In the genomic region with DNA sequence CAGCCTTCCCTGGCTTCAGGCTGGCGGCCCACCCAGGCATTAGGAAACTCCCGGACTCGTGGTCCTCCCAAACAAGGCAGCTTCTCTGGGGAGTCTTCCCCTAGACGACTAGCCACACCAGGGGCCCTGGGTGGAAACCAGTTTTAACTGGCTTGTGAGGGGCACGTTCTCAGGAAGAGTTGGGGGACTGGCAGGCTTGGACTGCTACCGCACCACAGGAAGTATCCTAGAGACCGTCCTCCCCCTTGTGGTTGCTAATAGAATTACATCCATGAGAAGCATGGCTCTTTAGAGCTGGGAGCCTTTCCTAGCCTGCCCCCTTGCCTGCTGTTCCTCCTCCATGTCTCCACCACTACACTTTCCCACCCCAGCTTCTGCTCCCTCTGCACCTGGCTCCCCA, we compare ENCODE assay signal across 9 mouse cellular contexts.
DNase-seq lines count a peak whose midpoint lies in the region; ATAC-seq and TF ChIP-seq lines count a peak whose summit lies in the region.
"Had no signal": no experiment of that assay in that cellular context is flagged by ENCODE, and none has a peak within 500 bp of the region (broad histone marks: within the 10 kb centered on the region; RNA-seq: fewer than 3 reads in every experiment).

No protein-coding gene starts in this region.

- H3K36me3 ChIP-seq in ES-Bruce4 (ENCODE audit: control insufficient read depth, insufficient read depth, low read length, poor library complexity, severe bottlenecking): no peaks in the 10 kb centered on the region
- no peaks in the 10 kb centered on the region for H3K36me3 ChIP-seq in embryonic facial prominence, embryonic 13.5 days
- no peaks in the 10 kb centered on the region for H3K36me3 ChIP-seq in liver, postnatal 0 days (replicated peaks; ENCODE audit: insufficient read depth, low read length)
- H3K36me3 ChIP-seq: liver, embryonic 15.5 days had no signal

- intact Hi-C loops in heart, postnatal 14 days (cut with DNase I): loop anchor here (5.0 kb wide), 1 partner anchor 429 kb away; no protein-coding TSS in a partner anchor

- H3K4me3 ChIP-seq in ES-Bruce4 (ENCODE audit: low read depth, low read length): no peak overlapping the region
- no peak overlapping the region for H3K4me3 ChIP-seq in bone marrow, adult 2 months (replicated peaks; ENCODE audit: control insufficient read depth, low read depth, low read length)
- no peak overlapping the region for H3K4me3 ChIP-seq in embryonic facial prominence, embryonic 13.5 days
- H3K4me3 ChIP-seq in liver, postnatal 0 days (ENCODE audit: low read depth, low read length): no peak overlapping the region
- H3K4me3 ChIP-seq: liver, embryonic 15.5 days had no signal

- H3K4me2 ChIP-seq in embryonic facial prominence, embryonic 13.5 days: peak overlapping the region; percentile 36
- no peak overlapping the region for H3K4me2 ChIP-seq in liver, postnatal 0 days (ENCODE audit: low read depth, low read length)
- H3K4me2 ChIP-seq: liver, embryonic 15.5 days had no signal

- DNase-seq in heart, postnatal 14 days: peak; percentile 20 to 56
- DNase-seq in kidney, postnatal 36 days: peak; percentile 34 to 41
- peak; percentile 24 for DNase-seq in liver, postnatal 0 days
- DNase-seq in retina, adult 2 months (ENCODE audit: low read depth, low spot score): peak; percentile 30

- H3K27ac ChIP-seq in ES-Bruce4 (ENCODE audit: insufficient read depth, low read length): no peak overlapping the region
- no peak overlapping the region for H3K27ac ChIP-seq in bone marrow, adult 2 months (ENCODE audit: control insufficient read depth, insufficient read depth, low read depth, low read length, poor library complexity)
- H3K27ac ChIP-seq in embryonic facial prominence, embryonic 13.5 days: no peak overlapping the region
- H3K27ac ChIP-seq in liver, postnatal 0 days (ENCODE audit: low read depth): no peak overlapping the region
- H3K27ac ChIP-seq: liver, embryonic 15.5 days had no signal

- peaks cover 3% of the 10 kb centered on the region for H3K4me1 ChIP-seq in ES-Bruce4 (ENCODE audit: control insufficient read depth, insufficient read depth, low read length)
- H3K4me1 ChIP-seq in bone marrow, adult 2 months (ENCODE audit: control insufficient read depth, insufficient read depth, low read length): no peaks in the 10 kb centered on the region
- peaks cover 8% of the 10 kb centered on the region for H3K4me1 ChIP-seq in embryonic facial prominence, embryonic 13.5 days
- no peaks in the 10 kb centered on the region for H3K4me1 ChIP-seq in liver, postnatal 0 days (ENCODE audit: insufficient read depth)
- H3K4me1 ChIP-seq: liver, embryonic 15.5 days had no signal

- H3K9ac ChIP-seq in ES-Bruce4 (ENCODE audit: low read depth, poor library complexity, severe bottlenecking): no peak overlapping the region
- H3K9ac ChIP-seq in embryonic facial prominence, embryonic 13.5 days: no peak overlapping the region
- H3K9ac ChIP-seq in liver, postnatal 0 days (replicated peaks): no peak overlapping the region
- H3K9ac ChIP-seq: liver, embryonic 15.5 days had no signal

- peak; percentile 75 for TF ChIP-seq CTCF in ES-Bruce4 (IDR thresholded peaks at IDR 0.05; ENCODE audit: low read depth, low read length)
- peak; percentile 56 for TF ChIP-seq CTCF in bone marrow, adult 2 months (IDR thresholded peaks at IDR 0.05; ENCODE audit: control insufficient read depth, insufficient read depth, low read length)
- peak; percentile 86 for TF ChIP-seq CTCF in liver, postnatal 0 days (IDR thresholded peaks at IDR 0.05; ENCODE audit: low read depth)

- TF ChIP-seq EP300 in ES-Bruce4 (IDR thresholded peaks at IDR 0.05; ENCODE audit: insufficient read depth, low read depth, low read length): 0 out of 2 replicates have a peak, but pooled peaks have one; percentile 22
- TF ChIP-seq EP300 in liver, postnatal 0 days (IDR thresholded peaks at IDR 0.05; ENCODE audit: low read depth): no peak

- WGBS in bone marrow, adult 2 months: 29% methylated on average over 7 of the region's 7 CpGs
- WGBS in embryonic facial prominence, embryonic 13.5 days: 23% methylated on average over 7 of the region's 7 CpGs
- WGBS in liver, postnatal 0 days (ENCODE audit: insufficient replicate concordance): 31% methylated on average over 7 of the region's 7 CpGs

- no peaks in the 10 kb centered on the region for H3K27me3 ChIP-seq in ES-Bruce4 (ENCODE audit: control insufficient read depth, insufficient read depth, low read length, poor library complexity, severe bottlenecking)
- H3K27me3 ChIP-seq in embryonic facial prominence, embryonic 13.5 days: no peaks in the 10 kb centered on the region
- no peaks in the 10 kb centered on the region for H3K27me3 ChIP-seq in liver, postnatal 0 days (ENCODE audit: insufficient read depth, low read length)
- H3K27me3 ChIP-seq: liver, embryonic 15.5 days had no signal

- TF ChIP-seq POLR2A in ES-Bruce4 (IDR thresholded peaks at IDR 0.05; ENCODE audit: insufficient read depth, low read length): no peak
- TF ChIP-seq POLR2A in bone marrow, adult 2 months (IDR thresholded peaks at IDR 0.05; ENCODE audit: borderline replicate concordance, control insufficient read depth, low read depth, low read length): no peak

- no peaks in the 10 kb centered on the region for H3K9me3 ChIP-seq in ES-Bruce4 (replicated peaks; ENCODE audit: control insufficient read depth, insufficient read depth, low read length, poor library complexity, severe bottlenecking)
- no peaks in the 10 kb centered on the region for H3K9me3 ChIP-seq in embryonic facial prominence, embryonic 13.5 days
- H3K9me3 ChIP-seq in liver, postnatal 0 days (ENCODE audit: low read length): no peaks in the 10 kb centered on the region
- H3K9me3 ChIP-seq: liver, embryonic 15.5 days had no signal

- no peak; the same call in 1 of the 2 replicates for ATAC-seq in embryonic facial prominence, embryonic 13.5 days (ENCODE audit: insufficient number of reproducible peaks, insufficient read depth, low FRiP score, low TSS enrichment, low read depth)
- ATAC-seq in liver, postnatal 0 days: peak; percentile 12; the same call in 1 of the 2 replicates
- no peak for ATAC-seq in monocyte, adult 5-6 weeks (replicated peaks; ENCODE audit: insufficient number of reproducible peaks, low FRiP score, low TSS enrichment, poor library complexity, severe bottlenecking)
